Mouse (Mus musculus) heart, embryonic 16.5 days (tissue): ENCODE measurements around the gene Prtn3. TPM values are rescaled to one million over a fixed set of nuclear protein-coding genes. Genes with fewer than 3 reads are reported as not detected.
A peak's percentile ranks its signal among the peaks of the same experiment; 100 is the strongest.

ENCODE experiments used
- ATAC-seq: fragments of 200-750 bp; cut with Nextera tagmentation; replicated peaks from 2 replicates; pipeline ENCODE4 v1.8.0; 2017; ENCODE audit warnings: moderate number of reproducible peaks; ENCODE audit not compliant: insufficient read depth, low FRiP score; ENCODE audit errors: extremely low read depth
- H3K27ac ChIP-seq: fragments of 300-500 bp; sonication (generic); 2 replicates; pipeline ENCODE4 v1.5.1; 2014; ENCODE audit warnings: mild to moderate bottlenecking, low read length, control low read depth, moderate library complexity
- H3K27me3 ChIP-seq: fragments of 300-500 bp; sonication (generic); 2 replicates; pipeline ENCODE4 v1.6.1; 2014; ENCODE audit warnings: low read length, mixed read lengths; ENCODE audit not compliant: control insufficient read depth, insufficient read depth
- H3K36me3 ChIP-seq: fragments of 300-500 bp; sonication (generic); 2 replicates; pipeline ENCODE4 v1.6.1; 2014; ENCODE audit not compliant: control insufficient read depth, insufficient read depth
- H3K4me1 ChIP-seq: fragments of 300-500 bp; sonication (generic); 2 replicates; pipeline ENCODE4 v1.6.1; 2014; ENCODE audit warnings: low read length, mixed read lengths; ENCODE audit not compliant: control insufficient read depth, insufficient read depth
- H3K4me2 ChIP-seq: fragments of 300-500 bp; sonication (generic); 2 replicates; pipeline ENCODE4 v1.6.1; 2014; ENCODE audit warnings: low read depth, mild to moderate bottlenecking, control low read depth, low read length
- H3K4me3 ChIP-seq: fragments of 300-500 bp; sonication (generic); 2 replicates; pipeline ENCODE4 v1.5.1; 2014; ENCODE audit warnings: mild to moderate bottlenecking, control low read depth, low read length
- H3K9ac ChIP-seq: fragments of 300-500 bp; sonication (generic); 2 replicates; pipeline ENCODE4 v1.6.1; 2014; ENCODE audit warnings: low read length, control low read depth
- H3K9me3 ChIP-seq: fragments of 300-500 bp; sonication (generic); replicated peaks from 2 replicates; pipeline ENCODE4 v1.6.1; 2016; ENCODE audit warnings: low read length; ENCODE audit not compliant: control insufficient read depth
- WGBS: fragments of 180-500 bp; shearing (Covaris S2); extraction: QIAGEN DNeasy Blood & Tissue Kit; methylation state at CpG from one replicate; pipeline ENCODE4 v1.1.7; 2014; 5-methylcytosine and 5-hydroxymethylcytosine counted together
- polyA plus RNA-seq: library from polyadenylated mRNA; unstranded; fragments of >200 nt; fragmentation: Nextera tagmentation; extraction: Ambion mirVana; gene quantifications from 2 replicates; pipeline ENCODE4 v1.2.1, GENCODE M21; 2015

Gene Prtn3
- polyA plus RNA-seq, 1 experiment from 2014 or later = 1.9 TPM

GRCm38 (mm10) chr10:79909092-79909922 lies 35.0 kb downstream of the Prtn3 start:
- Histone ChIP-seq H3K27me3 (no peaks in the 10 kb centered on the region), H3K9ac (peak overlapping the region; percentile 37), H3K27ac (peak overlapping the region; percentile 66), H3K4me3 (peak overlapping the region; percentile 15; the same call in 1 of the 2 replicates), H3K4me1 (peaks cover 14% of the 10 kb centered on the region), H3K9me3 (no peaks in the 10 kb centered on the region), H3K4me2 (peak overlapping the region; percentile 50), H3K36me3 (peaks cover 24% of the 10 kb centered on the region)
- WGBS = 21% methylated on average over 14 of the region's 14 CpGs
- peak; percentile 50 for ATAC-seq

DNA sequence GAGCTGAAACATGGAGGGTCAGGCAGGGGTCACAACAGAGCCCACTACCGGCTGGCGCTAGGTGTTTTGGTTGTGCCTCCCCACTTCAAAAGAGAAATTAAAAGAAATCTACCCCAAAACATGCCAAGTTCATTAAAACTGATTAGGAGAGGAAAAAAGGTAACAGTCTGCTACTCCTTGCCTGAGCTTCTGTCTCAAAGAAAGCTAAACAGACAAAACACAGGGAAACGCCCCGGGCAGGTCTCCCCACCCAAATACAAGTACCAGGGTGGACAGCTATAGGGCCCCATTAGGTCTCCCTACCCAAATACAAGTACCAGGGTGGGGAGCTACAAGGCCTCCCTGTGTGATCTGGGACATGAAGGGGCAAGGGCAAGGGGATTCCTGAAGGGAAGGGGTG lies 36.3 kb downstream of the Prtn3 start, which contains the start of gene Gm26602:
Gene Gm26602 (plus strand): TSS at position 301 of the 400 bp plus-strand sequence.
- H3K9ac ChIP-seq = no peak within 1 kb of the TSS

DNA sequence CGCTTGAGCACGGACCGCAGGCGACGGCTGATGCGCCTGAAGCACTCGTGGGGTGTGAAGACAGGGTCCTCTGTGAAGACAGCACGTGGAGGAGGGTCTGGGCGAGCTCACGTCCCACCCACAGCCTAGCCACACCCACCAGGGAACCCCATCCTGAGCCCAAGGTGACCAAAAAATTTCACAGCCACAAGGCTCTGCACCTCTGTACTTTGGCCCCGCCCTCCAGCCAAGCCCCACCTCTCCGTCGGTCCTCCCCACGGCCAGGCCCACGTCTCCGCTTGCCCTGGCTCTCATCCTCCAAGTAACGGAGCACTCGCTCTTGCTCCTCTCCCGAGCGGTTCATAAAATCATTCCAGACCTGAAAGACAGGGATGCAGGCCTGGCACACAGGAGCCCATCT lies 38.1 kb downstream of the Prtn3 start:
- Histone ChIP-seq H3K36me3 (peaks cover 8% of the 10 kb centered on the region), H3K9ac (no peak overlapping the region), H3K9me3 (no peaks in the 10 kb centered on the region), H3K4me3 (no peak overlapping the region), H3K4me2 (no peak overlapping the region), H3K27me3 (no peaks in the 10 kb centered on the region), H3K4me1 (peaks cover 33% of the 10 kb centered on the region), H3K27ac (no peak overlapping the region)
- 65% methylated on average over 20 of the region's 20 CpGs for WGBS
- ATAC-seq = no peak

More for the DNA sequence above, 36.3 kb downstream of the Prtn3 start, which contains the start of gene Gm26602:
- H3K27me3 ChIP-seq = no peaks in the 10 kb centered on the region
- no peak within 1 kb of the TSS for H3K4me2 ChIP-seq
- no peak within 1 kb of the TSS for H3K4me3 ChIP-seq
- peak within 1 kb of the TSS; percentile 66 for H3K27ac ChIP-seq
- peaks cover 26% of the 10 kb centered on the region for H3K4me1 ChIP-seq
- peaks cover 15% of the 10 kb centered on the region for H3K36me3 ChIP-seq
- no peak for ATAC-seq
- 90% methylated on average over 4 of the region's 4 CpGs for WGBS
- no peaks in the 10 kb centered on the region for H3K9me3 ChIP-seq

DNA sequence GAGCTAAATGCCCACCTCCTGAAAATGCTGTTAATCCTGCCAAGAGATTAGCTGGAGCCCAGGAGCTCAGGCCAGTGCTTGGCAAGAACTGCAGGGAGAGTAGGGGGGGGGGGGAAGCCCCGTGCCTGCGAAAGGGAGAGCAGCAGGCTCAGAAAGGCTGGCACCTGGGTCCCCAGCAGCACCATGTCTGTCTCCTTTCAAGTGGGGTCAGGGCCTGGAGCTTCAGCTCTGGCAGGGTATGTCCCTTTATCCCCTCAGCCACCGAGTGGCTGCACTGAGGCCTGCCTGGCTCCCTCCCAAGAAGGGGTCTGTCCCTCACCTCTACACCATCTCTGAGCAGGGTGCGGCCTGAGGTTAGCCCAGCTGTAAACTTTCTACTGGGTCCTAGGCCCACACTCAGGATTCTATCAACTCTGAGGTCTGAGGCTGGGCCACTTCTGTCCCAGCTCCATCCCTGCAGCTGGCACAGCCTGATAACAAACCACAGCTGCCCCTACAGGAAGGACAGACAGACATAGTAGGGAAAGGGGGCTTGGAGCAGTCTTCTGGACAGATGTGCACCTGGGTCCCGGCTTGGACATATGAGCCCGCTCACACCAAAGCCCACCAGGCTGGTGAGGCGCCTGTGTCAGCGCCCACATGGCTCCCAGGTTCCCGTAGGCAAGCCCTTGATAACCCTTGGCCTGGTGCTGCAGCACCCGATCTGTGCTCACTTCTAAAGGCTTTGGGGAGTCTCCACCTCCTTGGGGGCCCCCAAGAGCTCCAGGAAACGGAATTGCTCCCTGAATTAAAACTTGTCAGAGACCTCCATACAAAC lies 40.1 kb downstream of the Prtn3 start:
- ATAC-seq = no peak
- no peak overlapping the region for H3K27ac ChIP-seq
- H3K4me3 ChIP-seq = no peak overlapping the region
- peaks cover 8% of the 10 kb centered on the region for H3K36me3 ChIP-seq
- H3K9me3 ChIP-seq = no peaks in the 10 kb centered on the region
- H3K4me2 ChIP-seq = no peak overlapping the region
- peaks cover 19% of the 10 kb centered on the region for H3K27me3 ChIP-seq
- peaks cover 43% of the 10 kb centered on the region for H3K4me1 ChIP-seq
- WGBS = 58% methylated on average over 11 of the region's 11 CpGs
- H3K9ac ChIP-seq = peak overlapping the region; percentile 51

- no peak overlapping the region for H3K4me3 ChIP-seq
- H3K9me3 ChIP-seq = no peaks in the 10 kb centered on the region
- no peak overlapping the region for H3K27ac ChIP-seq
- peaks cover 26% of the 10 kb centered on the region for H3K27me3 ChIP-seq
- no peak for ATAC-seq
- H3K9ac ChIP-seq = peak overlapping the region; percentile 51; the same call in 1 of the 2 replicates
- peaks cover 40% of the 10 kb centered on the region for H3K4me1 ChIP-seq
- 66% methylated on average over 7 of the region's 7 CpGs for WGBS
- peaks cover 8% of the 10 kb centered on the region for H3K36me3 ChIP-seq
- no peak overlapping the region for H3K4me2 ChIP-seq
These were observed 40.8 kb downstream of the Prtn3 start for GRCm38 (mm10) chr10:79914948-79915596.

GRCm38 (mm10) chr10:79916081-79916480 lies 41.8 kb downstream of the Prtn3 start:
- Histone ChIP-seq H3K9me3 (no peaks in the 10 kb centered on the region), H3K9ac (peak overlapping the region; percentile 98), H3K27ac (0 out of 2 replicates have a peak overlapping the region, but pooled peaks have one; percentile 78), H3K27me3 (peaks cover 37% of the 10 kb centered on the region), H3K4me1 (peaks cover 45% of the 10 kb centered on the region), H3K4me3 (peak overlapping the region; percentile 92), H3K4me2 (peak overlapping the region; percentile 95), H3K36me3 (peaks cover 4% of the 10 kb centered on the region)
- WGBS = 12% methylated on average over 8 of the region's 8 CpGs
- ATAC-seq = no peak

- Histone ChIP-seq H3K4me3 (peak within 1 kb of the TSS; percentile 92), H3K27ac (peak within 1 kb of the TSS; percentile 78), H3K36me3 (no peaks in the 10 kb centered on the region), H3K4me2 (peak within 1 kb of the TSS; percentile 95), H3K9me3 (no peaks in the 10 kb centered on the region), H3K9ac (peak within 1 kb of the TSS; percentile 98), H3K4me1 (peaks cover 52% of the 10 kb centered on the region), H3K27me3 (peaks cover 45% of the 10 kb centered on the region)
- 2% methylated on average over 42 of the region's 42 CpGs for WGBS
- peak; percentile 78 for ATAC-seq
These were observed 42.7 kb downstream of the Prtn3 start, which contains the start of gene Kiss1r for GRCm38 (mm10) chr10:79916808-79917531. TSS of gene Kiss1r (plus strand) at chr10:79916971.

DNA sequence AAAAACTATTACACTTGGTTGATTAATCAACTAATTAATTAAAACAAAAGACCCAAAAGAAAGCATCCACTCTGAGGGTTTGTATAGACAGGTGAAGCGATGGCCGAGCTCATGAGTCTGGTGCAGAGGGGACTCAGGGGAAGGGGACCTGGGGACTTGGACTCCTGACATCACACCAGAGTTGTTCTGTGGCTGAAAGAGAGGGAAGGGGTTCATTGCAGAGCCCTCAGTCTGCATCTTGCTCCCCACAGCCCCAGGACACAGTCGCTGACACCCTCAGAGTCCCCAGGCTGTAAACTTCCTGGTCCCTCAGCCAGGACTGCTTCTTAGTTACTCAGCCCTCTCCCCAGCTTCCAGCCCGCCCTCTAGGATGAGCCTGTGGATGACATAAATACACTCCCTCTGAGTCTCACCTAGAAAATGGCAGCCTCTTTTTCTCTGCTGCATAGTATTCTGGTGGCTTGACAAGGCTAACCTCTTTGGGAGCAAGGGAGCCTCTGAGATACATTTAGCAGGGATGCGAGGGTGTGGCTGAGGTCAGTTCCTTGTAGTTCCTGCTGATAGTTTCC lies 43.3 kb downstream of the Prtn3 start:
- peaks cover 52% of the 10 kb centered on the region for H3K4me1 ChIP-seq
- no peak for ATAC-seq
- no peaks in the 10 kb centered on the region for H3K36me3 ChIP-seq
- H3K4me2 ChIP-seq = peak overlapping the region; percentile 95
- H3K9ac ChIP-seq = no peak overlapping the region; the same call in 1 of the 2 replicates
- H3K27ac ChIP-seq = no peak overlapping the region
- no peaks in the 10 kb centered on the region for H3K9me3 ChIP-seq
- peaks cover 52% of the 10 kb centered on the region for H3K27me3 ChIP-seq
- peak overlapping the region; percentile 92 for H3K4me3 ChIP-seq
- 69% methylated on average over 5 of the region's 5 CpGs for WGBS
